Mouse (Mus musculus) gastrocnemius, postnatal 10 days (tissue): ENCODE measurements around the gene Flt4. TPM values are rescaled to one million over a fixed set of nuclear protein-coding genes. Genes with fewer than 3 reads are reported as not detected.

Experiments used
- DNase-seq: peaks from one replicate; pipeline ENCODE4 v3.0.0; 2021; ENCODE audit warnings: mixed read lengths
- total RNA-seq, 2 experiments: library from RNA; stranded (reverse); gene quantifications; 2 replicates each; pipeline ENCODE4 v1.2.3; 2021

Gene Flt4
- total RNA-seq, 2 experiments from 2014 or later = 4.2 to 5.8 TPM

DNA sequence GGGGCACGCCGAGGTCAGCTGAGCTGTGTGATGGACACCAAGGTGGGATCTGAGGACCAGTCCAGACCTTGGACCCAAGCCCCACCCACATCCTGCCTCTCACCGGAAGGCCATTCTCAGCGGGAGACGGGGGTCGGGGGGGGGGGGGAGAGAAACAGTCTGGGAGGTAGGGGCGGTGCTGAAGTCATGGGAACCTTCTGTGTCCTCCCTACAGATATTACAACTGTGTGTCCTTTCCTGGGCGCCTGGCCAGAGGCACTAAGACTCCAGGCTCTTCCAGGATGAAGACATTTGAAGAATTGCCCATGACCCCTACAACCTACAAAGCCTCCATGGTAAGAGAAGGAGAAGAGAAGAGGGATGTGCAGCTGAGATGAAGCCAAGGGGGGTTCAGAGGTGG lies 36.6 kb downstream of the Flt4 start:
- DNase-seq = no peak

DNA sequence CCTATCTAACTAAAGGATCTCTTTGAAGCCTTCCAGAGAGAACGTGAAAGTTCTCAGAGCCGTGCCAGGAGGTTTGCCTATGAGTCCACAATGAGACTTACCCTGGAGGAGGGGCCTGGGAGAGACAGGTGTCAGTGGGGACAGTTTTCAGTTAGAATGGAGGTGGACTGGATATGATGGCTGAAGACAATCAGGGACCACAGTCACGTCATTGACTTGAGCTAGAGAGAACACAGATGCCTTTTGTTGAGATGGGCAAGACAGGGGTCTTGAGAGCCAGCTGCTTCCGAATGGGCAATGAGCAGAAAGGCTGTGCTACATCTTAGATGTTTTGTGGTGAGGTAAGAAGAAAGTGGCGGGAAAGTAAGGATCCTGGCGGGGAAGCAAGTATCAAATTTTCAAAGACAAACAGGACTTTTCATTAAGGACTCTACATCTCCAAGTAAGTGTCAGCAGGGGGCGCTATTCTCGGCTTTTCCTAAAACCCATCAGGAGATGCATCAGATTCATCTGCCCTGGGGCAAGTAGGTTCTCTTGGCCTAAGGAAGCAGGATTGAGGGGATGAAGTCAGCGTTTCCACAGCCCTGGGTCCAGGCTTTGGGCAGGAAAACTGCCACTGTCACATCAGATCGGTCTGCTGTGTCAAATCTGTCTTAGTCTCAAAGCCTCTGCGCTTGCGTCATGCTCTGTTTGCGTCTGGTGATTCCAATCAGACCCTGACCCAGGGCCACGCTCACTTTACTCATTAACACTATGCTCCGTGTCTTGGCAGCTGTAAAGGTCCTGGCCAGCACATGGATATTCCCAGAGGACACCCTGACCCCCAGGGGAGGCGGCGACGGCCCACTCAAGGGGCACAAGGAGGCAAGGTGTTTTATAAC lies 41.3 kb downstream of the Flt4 start:
- no peak for DNase-seq

- no peak for DNase-seq
Observed at GRCm38 (mm10) chr11:49650994-49651761, 42.1 kb downstream of the Flt4 start.

- no peak for DNase-seq
Observed at GRCm38 (mm10) chr11:49651762-49652322, 42.8 kb downstream of the Flt4 start.

DNA sequence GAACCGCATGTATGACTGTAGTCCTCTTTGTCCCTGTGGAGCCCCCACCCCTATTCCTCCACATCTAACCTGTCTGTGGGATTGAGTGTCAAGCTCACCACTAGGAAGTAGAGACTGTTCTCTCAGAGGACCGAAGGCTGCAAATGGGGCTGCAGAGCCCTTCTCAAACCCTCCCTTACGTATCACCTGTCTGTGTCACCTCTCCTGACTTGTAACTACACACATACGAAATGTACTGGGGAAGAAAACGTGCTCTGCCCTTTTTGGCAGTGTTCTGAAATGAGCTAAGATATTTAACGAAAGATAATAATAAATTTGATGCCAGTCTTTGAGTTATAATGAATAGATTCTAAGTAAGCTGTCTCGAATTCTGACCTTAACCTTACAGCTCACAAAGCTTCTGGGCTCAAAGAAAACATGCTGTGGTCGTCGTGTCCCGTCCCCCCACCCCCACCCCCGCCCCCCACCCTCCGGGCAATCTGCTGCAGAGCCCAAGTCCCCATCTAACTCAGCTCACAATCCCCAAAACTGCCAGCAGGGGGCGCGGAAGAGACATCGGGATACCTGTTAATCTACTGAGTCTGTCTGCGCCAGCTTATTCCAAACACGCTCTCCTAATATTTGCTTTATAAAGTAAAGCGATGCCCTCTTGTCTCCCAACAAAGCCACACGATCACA lies 43.5 kb downstream of the Flt4 start:
- DNase-seq = peak; percentile 87

- DNase-seq = no peak
Observed at GRCm38 (mm10) chr11:49653079-49653408, 44.0 kb downstream of the Flt4 start.

GRCm38 (mm10) chr11:49654651-49655050 lies 45.6 kb downstream of the Flt4 start:
- DNase-seq = no peak

- DNase-seq = no peak
Observed at GRCm38 (mm10) chr11:49655501-49655900, 46.4 kb downstream of the Flt4 start.

GRCm38 (mm10) chr11:49658065-49658464 lies 49.0 kb downstream of the Flt4 start:
- DNase-seq = no peak

DNA sequence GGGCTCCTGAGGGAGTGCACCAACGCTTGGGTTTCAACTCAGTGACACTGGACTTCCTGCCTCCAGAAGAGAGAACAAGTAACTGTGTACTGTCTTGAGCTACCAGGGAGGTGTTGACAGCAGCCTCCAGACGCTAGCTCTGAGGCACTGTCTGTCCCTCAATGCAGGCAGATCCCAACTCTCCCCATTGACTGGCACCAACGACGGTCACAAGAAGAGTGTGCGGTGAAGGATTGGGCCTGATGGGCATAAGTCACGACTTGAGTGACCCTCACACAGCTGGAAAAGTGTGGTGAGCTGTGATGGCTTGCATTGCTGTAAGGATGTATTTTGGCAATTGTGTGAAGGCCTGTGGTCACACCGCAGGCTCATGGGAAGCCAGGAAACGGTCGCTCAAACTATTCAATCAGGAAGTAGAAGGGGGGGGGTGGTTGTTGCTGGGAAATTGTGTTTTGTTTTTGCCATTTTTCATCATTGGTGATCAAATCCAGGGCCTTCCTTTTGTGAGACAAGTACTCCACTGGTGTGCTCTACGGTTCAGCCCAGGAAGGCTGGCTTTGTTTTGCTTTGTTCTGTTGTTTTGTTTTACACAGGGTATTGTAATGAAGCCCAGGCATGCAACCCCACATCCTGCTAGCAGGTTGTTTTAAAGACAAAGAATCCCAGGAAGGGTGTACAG lies 49.9 kb downstream of the Flt4 start:
- no peak for DNase-seq

DNA sequence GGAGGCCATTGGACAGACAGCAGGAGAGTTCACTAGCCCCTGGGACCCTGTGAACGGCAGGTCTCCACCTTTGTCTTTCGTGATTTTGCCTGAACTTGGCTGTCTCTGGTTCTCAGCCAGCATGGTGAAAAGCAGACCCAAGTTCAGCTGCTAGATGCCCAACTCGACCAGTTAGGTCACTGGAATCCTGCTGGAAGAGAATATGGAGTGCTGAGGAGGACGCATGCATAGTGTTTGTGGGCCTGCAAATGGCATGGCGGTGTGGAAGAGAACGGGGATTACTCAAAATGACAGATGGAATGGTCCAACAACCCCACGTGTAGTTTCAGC lies 50.4 kb downstream of the Flt4 start:
- DNase-seq = no peak

GRCm38 (mm10) chr11:49662292-49662780 lies 53.3 kb downstream of the Flt4 start:
- no peak for DNase-seq

GRCm38 (mm10) chr11:49663310-49663709 lies 54.2 kb downstream of the Flt4 start, which contains the start of gene Scgb3a1:
TSS of gene Scgb3a1 (plus strand) at chr11:49663610.
- no peak for DNase-seq

- DNase-seq = no peak
Observed at GRCm38 (mm10) chr11:49664262-49665140, 55.4 kb downstream of the Flt4 start.

DNA sequence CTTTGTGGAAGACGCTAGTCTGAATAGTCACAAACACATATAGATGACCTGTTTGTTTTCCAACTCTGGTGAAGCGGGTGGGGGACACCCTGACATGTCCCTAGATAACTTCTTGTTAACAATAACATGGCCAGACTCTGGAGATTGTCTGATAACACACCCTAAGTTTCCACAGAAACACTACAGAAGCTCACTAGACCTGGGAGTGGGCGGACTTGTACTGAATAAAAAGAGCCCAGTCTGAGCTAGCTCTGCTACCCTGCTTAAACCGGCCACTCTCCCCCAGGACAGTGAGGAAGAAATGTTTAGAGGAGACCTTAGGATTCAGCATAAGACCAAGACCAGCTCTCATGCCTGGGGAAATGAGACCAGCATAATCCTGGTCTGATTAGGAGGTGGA lies 56.4 kb downstream of the Flt4 start:
- DNase-seq = no peak

GRCm38 (mm10) chr11:49673433-49673832 lies 64.4 kb downstream of the Flt4 start:
- DNase-seq = no peak

- no peak for DNase-seq
Observed at GRCm38 (mm10) chr11:49684237-49684973, 75.3 kb downstream of the Flt4 start.

DNA sequence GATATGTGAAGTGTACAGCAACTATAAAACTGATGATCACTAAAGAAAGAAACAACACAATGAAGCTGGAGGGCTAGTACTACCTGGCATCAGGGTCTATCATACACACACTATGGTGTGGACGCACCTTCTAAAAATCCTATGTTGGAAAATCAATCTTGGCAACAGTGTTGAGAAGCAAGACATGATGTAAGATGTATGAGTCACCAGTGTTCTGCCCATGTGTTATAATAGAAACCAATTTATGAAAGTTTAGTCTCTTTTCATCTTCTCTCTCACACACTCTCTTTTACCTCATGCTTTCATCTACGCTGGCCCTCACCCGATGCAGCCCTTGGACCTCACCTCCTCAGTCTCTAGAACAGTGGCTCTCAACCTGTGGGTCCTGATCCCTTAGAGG lies 86.0 kb downstream of the Flt4 start:
- no peak for DNase-seq

DNA sequence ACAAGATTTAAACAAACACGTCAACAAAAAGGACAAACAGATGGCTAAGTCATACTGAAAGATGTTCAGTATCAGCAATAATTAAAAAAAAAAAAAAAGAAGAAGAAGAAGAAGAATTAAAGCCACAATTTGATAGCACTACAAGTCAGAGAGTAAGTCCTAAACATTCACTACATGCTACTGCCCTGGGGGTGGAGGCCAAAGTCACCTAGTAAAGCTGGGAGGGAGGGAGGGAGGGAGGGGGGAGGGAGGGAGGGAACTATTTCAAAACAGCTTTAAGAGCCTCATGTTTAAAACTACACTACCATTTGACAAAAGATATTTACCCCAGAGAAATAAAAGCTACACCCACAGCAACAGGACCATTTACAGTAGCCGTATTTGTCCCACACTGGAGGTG lies 86.6 kb downstream of the Flt4 start:
- no peak for DNase-seq

DNA sequence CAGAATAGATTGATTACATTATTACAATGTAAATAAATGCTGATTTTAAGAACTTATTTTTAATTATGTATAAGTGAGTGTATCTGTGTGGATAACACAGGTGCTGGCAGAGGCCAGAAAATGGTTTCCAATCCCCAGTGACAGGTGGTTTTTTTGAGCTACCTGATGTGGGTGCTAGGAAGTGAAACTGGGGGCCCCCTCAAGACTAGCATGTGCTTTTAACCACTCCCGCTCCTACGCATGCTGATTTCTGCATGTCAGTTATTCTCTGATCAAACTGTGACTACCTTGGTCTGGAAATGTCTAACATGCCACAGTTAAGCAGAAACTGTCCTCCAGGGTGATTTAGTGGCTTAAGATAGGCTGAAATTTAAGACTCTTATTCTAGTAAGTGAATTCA lies 87.4 kb downstream of the Flt4 start:
- DNase-seq = no peak
